Mouse (Mus musculus) gastrocnemius, postnatal 25 days (tissue): ENCODE results near the gene Pck2. TPM values are rescaled to one million over a fixed set of nuclear protein-coding genes. Genes with fewer than 3 reads are reported as not detected.

ENCODE experiments used
- DNase-seq: peaks from one replicate; pipeline ENCODE4 v3.0.0; 2022
- total RNA-seq, 2 experiments: library from RNA; stranded (reverse); gene quantifications; 1 replicate in 1 of 2; 2 replicates in 1 of 2; pipeline ENCODE4 v1.2.3; 2021

Pck2 gene
- total RNA-seq, 2 experiments from 2014 or later, result 4.7 to 6.9 TPM

GRCm38 (mm10) chr14:55527940-55528339, 12.1 kb upstream of the Pck2 start:
- no peak for DNase-seq

- DNase-seq, result no peak
Measured at GRCm38 (mm10) chr14:55536116-55536745, 3.8 kb upstream of the Pck2 start.

- peak; percentile 76 for DNase-seq
Measured at GRCm38 (mm10) chr14:55540787-55541321, 788 bp downstream of the Pck2 start.

- no peak for DNase-seq
Measured at GRCm38 (mm10) chr14:55542268-55542667, 2.2 kb downstream of the Pck2 start.

GRCm38 (mm10) chr14:55544334-55544733, 4.3 kb downstream of the Pck2 start:
- DNase-seq, result no peak

- DNase-seq, result no peak
Measured at GRCm38 (mm10) chr14:55550191-55550590, 10.1 kb downstream of the Pck2 start.

- no peak for DNase-seq
Measured at GRCm38 (mm10) chr14:55551347-55551746, 11.3 kb downstream of the Pck2 start.

GRCm38 (mm10) chr14:55551794-55552193, 11.7 kb downstream of the Pck2 start:
- no peak for DNase-seq

- no peak for DNase-seq
Measured at GRCm38 (mm10) chr14:55554635-55555034, 14.6 kb downstream of the Pck2 start.

- no peak for DNase-seq
Measured at GRCm38 (mm10) chr14:55555788-55556187, 15.7 kb downstream of the Pck2 start.

GRCm38 (mm10) chr14:55557003-55557402, 16.9 kb downstream of the Pck2 start:
- DNase-seq, result peak; percentile 62

- no peak for DNase-seq
Measured at GRCm38 (mm10) chr14:55557587-55557986, 17.5 kb downstream of the Pck2 start.

- DNase-seq, result no peak
Measured at GRCm38 (mm10) chr14:55558740-55559448, 18.8 kb downstream of the Pck2 start.

- DNase-seq, result peak; percentile 90
Measured at GRCm38 (mm10) chr14:55559799-55560201, 19.7 kb downstream of the Pck2 start, which contains the start of gene Dcaf11. Gene Dcaf11 (plus strand): TSS chr14:55560006.

GRCm38 (mm10) chr14:55560202-55561073, 20.4 kb downstream of the Pck2 start, which contains the start of gene A730061H03Rik:
Gene A730061H03Rik (minus strand): TSS chr14:55560406.
- peak; percentile 99 for DNase-seq

GRCm38 (mm10) chr14:55561860-55562259, 21.8 kb downstream of the Pck2 start:
- no peak for DNase-seq

- DNase-seq, result no peak
Measured at GRCm38 (mm10) chr14:55563249-55563648, 23.2 kb downstream of the Pck2 start.

- DNase-seq, result no peak
Measured at GRCm38 (mm10) chr14:55565748-55566147, 25.7 kb downstream of the Pck2 start.

GRCm38 (mm10) chr14:55567496-55567895, 27.4 kb downstream of the Pck2 start:
- DNase-seq, result no peak

- DNase-seq, result no peak
Measured at GRCm38 (mm10) chr14:55570588-55570987, 30.5 kb downstream of the Pck2 start.

GRCm38 (mm10) chr14:55571760-55572159, 31.7 kb downstream of the Pck2 start:
- no peak for DNase-seq

- DNase-seq, result peak; percentile 86
Measured at GRCm38 (mm10) chr14:55575302-55575701, 35.2 kb downstream of the Pck2 start, which contains the start of gene Fitm1. Gene Fitm1 (plus strand): TSS chr14:55575617.
